Mouse (Mus musculus) ovary, adult 18-20 months (tissue): ENCODE measurements around the gene Tpm1.

Experiments used
- DNase-seq: peaks from one replicate; pipeline ENCODE4 v3.0.0; 2022; ENCODE audit warnings: low spot score, mixed read lengths

Gene Tpm1

GRCm38 (mm10) chr9:67049086-67049824 is at the start of gene Tpm1:
Gene Tpm1, minus strand, starts transcription at chr9:67049406.
- peak; percentile 86 for DNase-seq

- no peak for DNase-seq
Observed at GRCm38 (mm10) chr9:67094371-67094770, 45.2 kb upstream of the Tpm1 start.

- DNase-seq, result no peak
Observed at GRCm38 (mm10) chr9:67092210-67092609, 43.0 kb upstream of the Tpm1 start.

- DNase-seq, result no peak
Observed at GRCm38 (mm10) chr9:67091598-67091997, 42.4 kb upstream of the Tpm1 start.

GRCm38 (mm10) chr9:67091151-67091550 is 41.9 kb upstream of the Tpm1 start:
- DNase-seq, result no peak

- DNase-seq, result no peak
Observed at GRCm38 (mm10) chr9:67090633-67091045, 41.4 kb upstream of the Tpm1 start.

GRCm38 (mm10) chr9:67089167-67089566 is 40.0 kb upstream of the Tpm1 start:
- no peak for DNase-seq

- DNase-seq, result no peak
Observed at GRCm38 (mm10) chr9:67083801-67084200, 34.6 kb upstream of the Tpm1 start.

GRCm38 (mm10) chr9:67081688-67082087 is 32.5 kb upstream of the Tpm1 start:
- no peak for DNase-seq

GRCm38 (mm10) chr9:67077658-67078319 is 28.6 kb upstream of the Tpm1 start:
- no peak for DNase-seq

- no peak for DNase-seq
Observed at GRCm38 (mm10) chr9:67077266-67077657, 28.1 kb upstream of the Tpm1 start.

GRCm38 (mm10) chr9:67072182-67072581 is 23.0 kb upstream of the Tpm1 start:
- no peak for DNase-seq

- DNase-seq, result no peak
Observed at GRCm38 (mm10) chr9:67071596-67071995, 22.4 kb upstream of the Tpm1 start.

GRCm38 (mm10) chr9:67071103-67071502 is 21.9 kb upstream of the Tpm1 start:
- DNase-seq, result no peak

GRCm38 (mm10) chr9:67066616-67067015 is 17.4 kb upstream of the Tpm1 start:
- no peak for DNase-seq

- DNase-seq, result no peak
Observed at GRCm38 (mm10) chr9:67059714-67060113, 10.5 kb upstream of the Tpm1 start.

- DNase-seq, result no peak
Observed at GRCm38 (mm10) chr9:67058366-67058765, 9.2 kb upstream of the Tpm1 start.

GRCm38 (mm10) chr9:67050736-67051337 is 1.6 kb upstream of the Tpm1 start:
- DNase-seq, result no peak

- no peak for DNase-seq
Observed at GRCm38 (mm10) chr9:67049836-67050235, 630 bp upstream of the Tpm1 start.

- no peak for DNase-seq
Observed at GRCm38 (mm10) chr9:67048483-67049085, 622 bp downstream of the Tpm1 start.

GRCm38 (mm10) chr9:67047606-67048482 is 1.4 kb downstream of the Tpm1 start:
- no peak for DNase-seq
